Mouse (Mus musculus) intestine, embryonic 16.5 days (tissue): ENCODE data around the gene Knstrn. TPM values are rescaled to one million over a fixed set of nuclear protein-coding genes. Genes with fewer than 3 reads are reported as not detected.

ENCODE experiments used
- ATAC-seq: fragments of 200-750 bp; cut with Nextera tagmentation; 2 replicates; pipeline ENCODE4 v1.8.0; 2017; ENCODE audit warnings: moderate TSS enrichment, moderate library complexity
- H3K27ac ChIP-seq: fragments of 300-500 bp; sonication (generic); 2 replicates; pipeline ENCODE4 v1.5.1; 2014; ENCODE audit warnings: mild to moderate bottlenecking, low read length
- H3K27me3 ChIP-seq: fragments of 300-500 bp; sonication (generic); replicated peaks from 2 replicates; pipeline ENCODE4 v1.6.1; 2014; ENCODE audit warnings: low read length, control low read depth, mixed read lengths; ENCODE audit not compliant: control insufficient read depth, insufficient read depth
- H3K36me3 ChIP-seq: fragments of 300-500 bp; sonication (generic); 2 replicates; pipeline ENCODE4 v1.6.1; 2014; ENCODE audit warnings: low read length, control low read depth; ENCODE audit not compliant: control insufficient read depth, insufficient read depth
- H3K4me1 ChIP-seq: fragments of 300-500 bp; sonication (generic); 2 replicates; pipeline ENCODE4 v1.6.1; 2014; ENCODE audit warnings: low read length, control low read depth, mixed read lengths; ENCODE audit not compliant: control insufficient read depth, insufficient read depth
- H3K4me2 ChIP-seq: fragments of 300-500 bp; sonication (generic); 2 replicates; pipeline ENCODE4 v1.6.1; 2014; ENCODE audit warnings: low read depth, low read length, control low read depth
- H3K4me3 ChIP-seq: fragments of 300-500 bp; sonication (generic); 2 replicates; pipeline ENCODE4 v1.5.1; 2014; ENCODE audit warnings: mild to moderate bottlenecking, low read length
- H3K9ac ChIP-seq: fragments of 300-500 bp; sonication (generic); 2 replicates; pipeline ENCODE4 v1.6.1; 2014; ENCODE audit warnings: low read depth, low read length
- H3K9me3 ChIP-seq: fragments of 300-500 bp; sonication (generic); 2 replicates; pipeline ENCODE4 v1.6.1; 2016; ENCODE audit warnings: low read length, control low read depth; ENCODE audit not compliant: control insufficient read depth
- WGBS: fragments of 180-500 bp; shearing (Covaris S2); extraction: QIAGEN DNeasy Blood & Tissue Kit; methylation state at CpG from one replicate; pipeline ENCODE4 v1.1.7; 2014; 5-methylcytosine and 5-hydroxymethylcytosine counted together
- polyA plus RNA-seq: library from polyadenylated mRNA; unstranded; fragments of >200 nt; fragmentation: Nextera tagmentation; extraction: Ambion mirVana; gene quantifications from 2 replicates; pipeline ENCODE4 v1.2.1, GENCODE M21; 2015

The Knstrn gene
- polyA plus RNA-seq, 1 experiment from 2014 or later = 85.7 TPM

DNA sequence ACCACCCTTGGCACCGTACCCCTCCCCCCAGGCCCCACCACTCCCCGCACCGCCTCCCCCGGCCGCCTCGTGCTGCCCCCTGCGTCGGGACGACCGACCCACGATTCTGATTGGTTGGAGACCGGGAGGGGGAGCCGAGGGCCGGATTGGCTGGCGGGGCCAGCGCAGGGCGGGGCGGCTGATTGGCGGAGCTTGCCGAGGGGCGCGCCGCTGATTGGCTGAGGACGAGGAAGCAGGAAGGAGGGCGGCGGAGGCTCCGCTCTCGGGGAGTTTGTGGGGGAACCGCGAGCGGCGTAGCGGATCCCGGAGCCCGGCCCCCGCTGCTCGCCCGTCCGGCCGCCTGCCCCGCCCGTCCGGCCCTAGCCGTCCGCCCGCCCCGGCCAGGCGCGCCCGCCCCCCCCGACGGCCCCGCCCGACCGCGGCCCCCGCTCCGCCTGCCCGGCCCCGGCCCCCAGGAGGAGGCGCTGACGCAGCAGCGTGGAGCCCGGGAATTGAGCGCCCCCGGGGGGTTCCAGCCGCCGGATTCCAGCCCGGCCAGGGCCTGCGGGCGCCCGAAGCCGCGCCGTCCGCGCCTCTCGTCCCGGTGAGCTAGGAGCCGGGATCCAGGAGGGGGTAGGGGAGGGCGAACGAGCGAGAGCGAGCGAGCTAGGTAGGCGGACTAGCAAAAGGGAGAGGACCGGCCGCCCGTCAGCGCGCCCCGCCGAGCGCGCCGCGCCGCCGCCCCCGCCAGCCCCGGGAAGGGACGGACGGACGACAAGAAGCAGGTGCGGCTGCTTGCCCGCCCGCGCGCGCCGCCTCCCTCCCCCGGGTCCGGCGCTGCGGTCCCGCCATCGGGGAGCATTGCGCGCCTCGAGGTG is 87.6 kb downstream of the Knstrn start:
- Histone ChIP-seq H3K4me3 (peak overlapping the region; percentile 89), H3K36me3 (no peaks in the 10 kb centered on the region), H3K4me1 (peaks cover 19% of the 10 kb centered on the region), H3K9ac (peak overlapping the region; percentile 89), H3K27me3 (peaks cover 36% of the 10 kb centered on the region), H3K9me3 (no peaks in the 10 kb centered on the region), H3K4me2 (peak overlapping the region; percentile 98), H3K27ac (peak overlapping the region; percentile 84)
- WGBS = under 1% methylated on average over 85 of the region's 120 CpGs
- ATAC-seq = peak; percentile 91

DNA sequence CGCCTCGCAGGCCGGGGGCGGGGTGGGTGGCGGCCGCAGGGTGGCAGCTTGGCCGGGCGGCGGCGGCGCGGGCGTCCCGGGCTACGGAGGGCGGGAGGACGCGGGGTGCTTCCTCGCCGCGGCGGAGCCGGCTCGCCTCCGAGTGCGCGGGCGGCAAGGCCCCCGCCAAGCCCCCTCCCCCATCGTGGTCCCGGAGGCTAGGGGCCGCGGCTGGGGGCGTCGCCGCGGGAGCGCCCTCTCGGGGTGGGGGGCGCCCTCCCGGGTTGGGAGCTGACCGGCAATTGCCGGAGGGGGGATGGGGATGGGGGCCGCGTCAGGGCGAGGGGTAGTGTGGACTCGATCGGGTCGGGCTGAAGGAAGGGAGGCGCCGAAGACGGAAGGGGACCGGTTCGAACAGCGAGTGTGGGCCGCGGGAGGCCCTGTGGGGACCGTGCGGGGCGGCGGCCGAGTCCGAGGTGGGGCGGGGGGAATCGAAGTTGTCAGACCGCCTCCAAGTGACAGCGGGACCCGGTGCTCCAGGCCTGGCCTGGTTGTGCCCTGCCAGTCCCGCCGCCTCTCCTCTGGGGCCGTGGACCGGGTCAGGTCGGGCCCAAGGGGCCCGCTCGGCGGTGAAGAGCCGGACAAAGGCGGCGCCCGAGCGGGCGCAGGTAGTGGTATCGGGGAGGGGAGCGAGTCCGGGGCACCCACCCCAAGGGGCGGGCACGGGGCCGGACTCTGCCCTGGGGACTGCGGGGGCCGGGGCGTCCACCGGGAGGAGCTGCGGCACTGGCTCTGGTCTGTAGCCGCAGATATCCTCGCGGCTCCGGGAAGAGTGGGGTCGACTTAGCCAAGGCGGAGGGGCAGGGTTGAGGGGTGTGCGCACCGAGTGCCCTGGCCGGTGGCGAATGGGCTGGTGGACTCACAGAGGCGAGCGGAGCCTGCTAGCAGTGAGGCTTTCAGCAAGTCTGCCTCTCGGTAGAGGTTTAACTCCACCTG is 88.5 kb downstream of the Knstrn start:
- no peaks in the 10 kb centered on the region for H3K36me3 ChIP-seq
- peak; percentile 54 for ATAC-seq

DNA sequence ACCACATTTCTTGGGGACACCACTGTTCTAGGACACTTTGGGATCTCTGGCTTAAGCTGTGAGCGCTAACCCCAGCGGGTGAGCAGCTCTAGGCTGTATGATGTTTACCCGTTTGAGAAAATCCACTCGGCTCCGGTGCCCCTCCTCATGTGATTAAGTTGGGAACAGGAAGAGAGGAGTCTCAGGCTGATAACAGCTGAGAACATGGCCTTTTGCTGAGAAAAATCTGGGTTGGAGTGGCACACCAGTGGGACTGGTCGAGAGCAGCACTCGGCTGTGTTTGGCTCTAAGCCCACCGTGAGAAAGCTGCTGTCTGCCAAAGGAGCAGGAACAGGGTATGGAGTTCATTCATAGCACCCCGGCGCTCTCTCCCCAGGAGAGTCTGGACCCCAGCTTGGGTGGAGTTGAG is 89.5 kb downstream of the Knstrn start:
- Histone ChIP-seq H3K27me3 (peaks cover 22% of the 10 kb centered on the region), H3K4me1 (peaks cover 13% of the 10 kb centered on the region), H3K4me3 (peak overlapping the region; percentile 89), H3K9me3 (no peaks in the 10 kb centered on the region), H3K4me2 (peak overlapping the region; percentile 14; the same call in 1 of the 2 replicates), H3K9ac (peak overlapping the region; percentile 89), H3K27ac (no peak overlapping the region), H3K36me3 (no peaks in the 10 kb centered on the region)
- 13% methylated on average over 10 of the region's 10 CpGs for WGBS
- ATAC-seq = no peak

More for the DNA sequence above, 88.5 kb downstream of the Knstrn start:
- H3K4me1 ChIP-seq = peaks cover 13% of the 10 kb centered on the region
- H3K27me3 ChIP-seq = peaks cover 29% of the 10 kb centered on the region
- under 1% methylated on average over 83 of the region's 106 CpGs for WGBS
- H3K9ac ChIP-seq = peak overlapping the region; percentile 89
- H3K4me2 ChIP-seq = peak overlapping the region; percentile 93
- no peaks in the 10 kb centered on the region for H3K9me3 ChIP-seq
- H3K27ac ChIP-seq = peak overlapping the region; percentile 84
- H3K4me3 ChIP-seq = peak overlapping the region; percentile 89

Other genes starting within 250 kb of the Knstrn start
- gene Bub1b, start 215.8 kb upstream of the Knstrn start, polyA plus RNA-seq = 58.4 and 63.6 TPM in 2 replicates
- gene Pak6, start 150.7 kb upstream of the Knstrn start, polyA plus RNA-seq = 1.8 and 2.0 TPM in 2 replicates
- gene Ankrd63, start 110.0 kb upstream of the Knstrn start, polyA plus RNA-seq = 0.15 and 0.22 TPM in 2 replicates
- gene Plcb2, start 85.6 kb upstream of the Knstrn start, polyA plus RNA-seq = 0.99 and 1.3 TPM in 2 replicates
- gene Inafm2, start 68.2 kb upstream of the Knstrn start, polyA plus RNA-seq = 21.9 and 24.1 TPM in 2 replicates
- 0.93 and 1.2 TPM in 2 replicates for gene Ccdc9b, start 51.3 kb upstream of the Knstrn start, polyA plus RNA-seq
- 66.6 and 66.9 TPM in 2 replicates for gene Phgr1, start 41.2 kb upstream of the Knstrn start, polyA plus RNA-seq
- gene Disp2, start 34.3 kb upstream of the Knstrn start, polyA plus RNA-seq = 2.2 and 2.3 TPM in 2 replicates
- 41.9 and 51.3 TPM in 2 replicates for gene Ivd, start 48.0 kb downstream of the Knstrn start, polyA plus RNA-seq
- gene Bahd1, start 86.4 kb downstream of the Knstrn start, polyA plus RNA-seq = 3.6 and 4.9 TPM in 2 replicates
- gene Chst14, start 112.5 kb downstream of the Knstrn start, polyA plus RNA-seq = 16.1 and 16.6 TPM in 2 replicates
- 37.6 and 39.9 TPM in 2 replicates for gene Ccdc32, start 215.4 kb downstream of the Knstrn start, polyA plus RNA-seq
- gene Rpusd2, start 220.8 kb downstream of the Knstrn start, polyA plus RNA-seq = 3.9 TPM in 2 replicates
- 28.3 and 37.8 TPM in 2 replicates for gene Knl1, start 233.1 kb downstream of the Knstrn start, polyA plus RNA-seq